Mouse (Mus musculus) heart, adult 2 months (tissue): ENCODE results near the gene Rbfox2.

Experiments
- CTCF ChIP-seq: fragments of 200-600 bp; IDR thresholded peaks from 2 replicates; pipeline ENCODE4 v1.8.1; 2022; ENCODE audit warnings: antibody characterized with exemption, mild to moderate bottlenecking, moderate library complexity
- EP300 ChIP-seq: fragments of 200-500 bp; IDR thresholded peaks from 2 replicates; pipeline ENCODE4 v1.6.1; 2011; ENCODE audit warnings: low read depth, low read length, control low read depth; ENCODE audit not compliant: insufficient read depth

- TF ChIP-seq CTCF: no peak
- no peak for TF ChIP-seq EP300
Observed at GRCm38 (mm10) chr15:77174018-77174417, 132.8 kb downstream of the Rbfox2 start.
